Mouse (Mus musculus) brown adipose tissue, adult 24 weeks (tissue): ENCODE measurements around the gene Gm5640. TPM values are rescaled to one million over a fixed set of nuclear protein-coding genes. Genes with fewer than 3 reads are reported as not detected.
"Not testable (repeated sequence)": the region's sequence is repeated elsewhere in the genome, so short reads cannot be mapped to it uniquely, and the experiment has no call there.

Experiments used
- H3K27ac ChIP-seq: fragments of 200-500 bp; replicated peaks from 2 replicates; pipeline ENCODE4 v1.5.1; 2012; ENCODE audit warnings: low read depth, mild to moderate bottlenecking, low read length
- H3K4me1 ChIP-seq: fragments of 200-500 bp; 2 replicates; pipeline ENCODE4 v1.6.1; 2012; ENCODE audit warnings: low read length, mixed read lengths; ENCODE audit not compliant: control insufficient read depth, insufficient read depth, insufficient read length
- H3K4me3 ChIP-seq: fragments of 200-500 bp; 2 replicates; pipeline ENCODE4 v1.5.1; 2012; ENCODE audit warnings: low read depth, mild to moderate bottlenecking, low read length, moderate library complexity; ENCODE audit not compliant: insufficient read depth
- polyA plus RNA-seq: library from polyadenylated mRNA; stranded (reverse); fragments of >200 nt; gene quantifications from 2 replicates; pipeline ENCODE4 v1.2.4, GENCODE M21; 2012; ENCODE audit not compliant: missing spikeins, insufficient read depth, insufficient read length

Gm5640 gene
- not detected in 2 replicates for polyA plus RNA-seq

DNA sequence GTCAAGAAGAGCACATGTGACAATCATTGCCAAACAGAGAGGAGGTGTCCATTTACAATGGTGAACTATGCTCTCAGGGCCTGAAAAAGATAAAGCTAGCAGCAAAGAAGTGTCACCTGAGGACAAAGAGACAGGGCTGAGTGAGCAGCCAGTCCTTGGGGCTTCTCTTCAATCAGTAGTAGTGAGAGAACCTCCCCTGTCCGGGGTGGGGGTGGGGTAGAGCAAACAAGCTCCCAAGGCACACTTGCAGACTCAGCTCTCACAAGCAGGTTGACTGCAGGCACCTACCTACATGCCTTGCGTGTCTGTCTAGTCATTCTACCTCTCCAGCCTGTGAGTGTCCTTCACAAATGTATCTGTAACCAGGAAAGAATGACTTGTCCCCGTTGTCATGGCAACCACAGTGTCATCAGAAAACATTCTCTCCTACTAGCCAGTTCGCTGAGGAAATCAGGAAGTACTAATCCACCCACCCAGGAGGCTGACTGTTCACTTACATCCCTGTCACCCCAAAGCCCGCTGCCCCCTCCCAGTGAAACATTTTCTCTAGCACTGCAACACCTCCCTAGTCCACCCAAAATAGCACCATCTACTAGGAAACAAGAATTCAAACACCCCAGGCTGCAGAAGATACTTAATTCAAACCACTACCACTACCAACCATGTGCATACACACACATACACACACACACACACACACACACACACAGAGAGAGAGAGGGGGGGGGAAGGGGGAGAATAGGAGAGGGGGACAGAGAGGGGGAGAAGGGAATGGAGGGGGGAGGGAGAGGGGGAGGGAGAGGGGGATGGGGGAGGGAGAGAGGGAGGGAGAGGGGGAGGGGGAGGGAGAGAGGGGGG lies at the start of gene Gm5640:
Gene Gm5640 (minus strand): TSS at position 170 of the 858 bp plus-strand sequence.
- not testable (repeated sequence) for H3K4me1 ChIP-seq, H3K4me3 ChIP-seq, H3K27ac ChIP-seq

DNA sequence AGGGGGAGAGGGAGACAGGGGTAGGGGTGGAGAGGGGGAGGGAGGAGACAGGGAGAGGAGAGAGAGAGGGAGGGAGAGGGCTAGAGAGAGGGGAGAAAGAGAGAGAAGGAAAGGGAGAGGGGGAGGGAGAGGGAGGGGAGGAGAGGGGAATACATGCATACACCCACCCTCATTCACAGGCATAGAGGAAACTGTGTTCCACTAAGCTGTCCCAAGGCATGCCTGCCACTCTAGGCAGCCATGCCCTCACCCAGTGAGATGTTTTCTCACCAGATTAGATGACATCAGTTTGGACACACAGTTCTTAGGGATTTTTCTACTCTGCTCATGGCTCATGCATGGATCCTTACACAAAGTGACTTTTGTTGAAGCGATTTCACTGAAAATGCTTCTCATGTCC lies 958 bp upstream of the Gm5640 start:
- H3K4me3 ChIP-seq, H3K4me1 ChIP-seq, H3K27ac ChIP-seq: not testable (repeated sequence)

DNA sequence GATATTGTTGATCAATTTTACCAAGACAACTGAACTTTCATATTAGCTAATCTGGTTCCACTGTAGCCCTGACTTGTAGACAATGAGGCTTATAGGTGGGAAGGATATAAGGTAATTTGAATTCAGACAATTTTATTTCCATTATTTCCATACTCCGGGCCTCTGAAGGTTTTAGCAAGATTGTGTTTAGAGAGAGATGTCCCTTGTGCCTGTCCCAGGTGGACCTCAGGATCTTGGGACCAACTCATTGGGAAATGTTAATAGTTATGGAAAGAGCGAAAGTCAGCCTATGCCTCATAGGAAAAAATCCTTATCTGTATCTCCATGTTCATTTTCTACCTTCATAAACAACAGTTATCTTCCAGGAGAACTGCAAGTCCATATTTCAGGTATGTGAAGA lies 53.1 kb downstream of the Gm5640 start, which contains the start of gene Olfr1325:
Gene Olfr1325 (plus strand): TSS at position 301 of the 400 bp plus-strand sequence.
- Histone ChIP-seq H3K27ac (no peak within 1 kb of the TSS), H3K4me1 (no peaks in the 10 kb centered on the region), H3K4me3 (no peak within 1 kb of the TSS)

Other genes with a start within 250 kb of the Gm5640 start
- 221 and 233 TPM in 2 replicates for gene G6pdx, start 216.4 kb downstream of the Gm5640 start, polyA plus RNA-seq
- gene Gm6880, start 164.2 kb downstream of the Gm5640 start, polyA plus RNA-seq = not detected in 2 replicates
- gene Olfr1326-ps1, start 70.7 kb downstream of the Gm5640 start, polyA plus RNA-seq = not detected in 2 replicates
- not detected in 2 replicates for gene Olfr1325, start 53.0 kb downstream of the Gm5640 start, polyA plus RNA-seq
- not detected in 2 replicates for gene Gm6890, start 95.3 kb upstream of the Gm5640 start, polyA plus RNA-seq
- not detected in 2 replicates for gene Gm5936, start 191.6 kb upstream of the Gm5640 start, polyA plus RNA-seq